Mouse (Mus musculus): ENCODE data around the gene Mdh1. TPM values are rescaled to one million over a fixed set of nuclear protein-coding genes. Genes with fewer than 3 reads are reported as not detected.
"Not testable (repeated sequence)": the region's sequence is repeated elsewhere in the genome, so short reads cannot be mapped to it uniquely, and the experiment has no call there.

Mdh1 gene
- total and polyA plus RNA-seq, 3 experiments, result 174 to 329 (median 175) TPM

GRCm38 (mm10) chr11:21517726-21518125 lies 54.4 kb downstream of the Mdh1 start:
- Histone ChIP-seq H3K9ac (ENCODE audit: control insufficient read depth, low read depth, low read length, poor library complexity, severe bottlenecking) (no peak overlapping the region), H3K4me1 (ENCODE audit: control insufficient read depth in 1 of 2, insufficient read depth in 2 of 2, low read length in 2 of 2) (no peaks in the 10 kb centered on the region), H3K4me3 (ENCODE audit: control insufficient read depth in 1 of 2, insufficient read depth in 1 of 2, low read depth in 2 of 2, low read length in 2 of 2) (no peak overlapping the region), H3K79me2 (ENCODE audit: control insufficient read depth, insufficient read depth, low read length, poor library complexity) (no peaks in the 10 kb centered on the region), H3K27ac (ENCODE audit: control insufficient read depth, low read depth, low read length) (no peak overlapping the region), H3K27me3 (ENCODE audit: control insufficient read depth in 1 of 2, insufficient read depth in 2 of 2, low read length in 2 of 2) (peaks cover 0 to 1% of the 10 kb centered on the region in 2 experiments; a peak in 1 of 4 replicates), H3K9me3 (replicated peaks; ENCODE audit: insufficient read depth, low read length) (no peaks in the 10 kb centered on the region), H3K36me3 (ENCODE audit: control insufficient read depth in 1 of 2, insufficient read depth in 2 of 2, low read length in 2 of 2) (no peaks in the 10 kb centered on the region)
- DNase-seq (ENCODE audit: low read depth, low spot score), result no peak
- no peak for TF ChIP-seq MEF2A (IDR thresholded peaks at IDR 0.05; ENCODE audit: extremely low read depth, insufficient replicate concordance, low read depth, low read length, poor library complexity, severe bottlenecking)
- no peak for TF ChIP-seq CHD2 (IDR thresholded peaks at IDR 0.05; ENCODE audit: low read length)
- TF ChIP-seq BHLHE40 (IDR thresholded peaks at IDR 0.05; ENCODE audit: borderline replicate concordance, low read depth, low read length), result no peak
- TF ChIP-seq ZMIZ1 (IDR thresholded peaks at IDR 0.05; ENCODE audit: low read depth, low read length), result no peak
- no peak for TF ChIP-seq SIN3A (IDR thresholded peaks at IDR 0.05; ENCODE audit: low read length)
- TF ChIP-seq TCF12 (IDR thresholded peaks at IDR 0.05; ENCODE audit: low read depth, low read length), result no peak
- no peak for TF ChIP-seq MYB (IDR thresholded peaks at IDR 0.05; ENCODE audit: low read depth, low read length)
- no peak for TF ChIP-seq POLR2A (IDR thresholded peaks at IDR 0.05; ENCODE audit: control insufficient read depth in 1 of 2, insufficient read depth in 1 of 2, low read depth in 1 of 2, low read length in 2 of 2, poor library complexity in 1 of 2)
- TF ChIP-seq ZNF384 (IDR thresholded peaks at IDR 0.05; ENCODE audit: low read depth, low read length), result no peak
- TF ChIP-seq NRF1 (IDR thresholded peaks at IDR 0.05; ENCODE audit: insufficient read depth, low read depth, low read length, poor library complexity, severe bottlenecking), result no peak
- TF ChIP-seq NELFE (IDR thresholded peaks at IDR 0.05; ENCODE audit: low read depth, low read length), result no peak
- no peak for TF ChIP-seq ZKSCAN1 (IDR thresholded peaks at IDR 0.05; ENCODE audit: low read depth, low read length)
- TF ChIP-seq HCFC1 (IDR thresholded peaks at IDR 0.05; ENCODE audit: low read depth, low read length), result no peak
- no peak for TF ChIP-seq POLR2AphosphoS5 (IDR thresholded peaks at IDR 0.05; ENCODE audit: borderline replicate concordance, low read depth, low read length)
- TF ChIP-seq RCOR1 (IDR thresholded peaks at IDR 0.05; ENCODE audit: low read depth, low read length), result no peak
- TF ChIP-seq GATA1 (IDR thresholded peaks at IDR 0.05; ENCODE audit: low read depth, low read length), result no peak
- TF ChIP-seq SMC3 (IDR thresholded peaks at IDR 0.05; ENCODE audit: low read depth, low read length), result no peak
- no peak for TF ChIP-seq ETS1 (IDR thresholded peaks at IDR 0.05; ENCODE audit: low read depth, low read length)
- no peak for TF ChIP-seq USF1 (IDR thresholded peaks at IDR 0.05; ENCODE audit: low read depth, low read length)

DNA sequence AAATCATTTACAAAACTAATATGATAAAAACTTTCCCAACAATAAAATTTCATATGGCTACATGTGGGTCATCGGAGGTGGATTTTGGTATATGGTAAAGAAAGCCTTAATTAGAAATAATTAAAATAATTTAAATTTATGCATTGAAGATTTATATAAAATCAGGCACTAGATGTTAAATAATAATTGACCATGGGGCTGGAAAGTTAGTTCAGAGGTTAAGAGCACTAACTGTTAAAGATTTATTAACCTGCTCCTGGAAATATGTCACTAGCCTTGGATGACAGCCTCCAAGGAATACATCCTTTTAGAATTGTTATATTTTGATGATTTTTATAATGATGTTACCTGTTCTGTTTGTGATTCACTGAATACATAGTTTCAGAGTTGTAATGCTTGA lies 55.8 kb downstream of the Mdh1 start:
- not testable (repeated sequence) for DNase-seq (ENCODE audit: low read depth, low spot score); H3K4me3 ChIP-seq (ENCODE audit: control insufficient read depth in 1 of 2, insufficient read depth in 1 of 2, low read depth in 2 of 2, low read length in 2 of 2); H3K9me3 ChIP-seq (replicated peaks; ENCODE audit: insufficient read depth, low read length); H3K36me3 ChIP-seq (ENCODE audit: control insufficient read depth in 1 of 2, insufficient read depth in 2 of 2, low read length in 2 of 2); H3K27me3 ChIP-seq (ENCODE audit: control insufficient read depth in 1 of 2, insufficient read depth in 2 of 2, low read length in 2 of 2); H3K4me1 ChIP-seq (ENCODE audit: control insufficient read depth in 1 of 2, insufficient read depth in 2 of 2, low read length in 2 of 2); H3K79me2 ChIP-seq (ENCODE audit: control insufficient read depth, insufficient read depth, low read length, poor library complexity); H3K9ac ChIP-seq (ENCODE audit: control insufficient read depth, low read depth, low read length, poor library complexity, severe bottlenecking); H3K27ac ChIP-seq (ENCODE audit: control insufficient read depth, low read depth, low read length)

Measured in MEL (cell line).